Mouse (Mus musculus) midbrain, postnatal 0 days (tissue): ENCODE measurements at regions not wholly inside any gene's neighbourhood (a gene's known extent, or its start where the extent isn't known, plus 50 kb on each side); places are given as distances from the start of the nearest gene placed in this dataset.

Source experiments
- ATAC-seq: fragments of 200-750 bp; cut with Nextera tagmentation; 2 replicates; pipeline ENCODE4 v1.8.0; 2017; ENCODE audit warnings: moderate number of reproducible peaks, mild to moderate bottlenecking, moderate TSS enrichment, moderate library complexity; ENCODE audit not compliant: low FRiP score
- DNase-seq: peaks from one replicate; pipeline ENCODE4 v3.0.0-alpha.2; 2015; ENCODE audit warnings: low spot score
- H3K27ac ChIP-seq: fragments of 300-500 bp; sonication (generic); 2 replicates; pipeline ENCODE4 v1.5.1; 2014; ENCODE audit warnings: low read depth, mild to moderate bottlenecking, low read length, mixed read lengths
- H3K27me3 ChIP-seq: fragments of 300-500 bp; sonication (generic); 2 replicates; pipeline ENCODE4 v1.6.1; 2014; ENCODE audit warnings: low read length, control low read depth, mixed read lengths; ENCODE audit not compliant: insufficient read depth
- H3K36me3 ChIP-seq: fragments of 300-500 bp; sonication (generic); 2 replicates; pipeline ENCODE4 v1.6.1; 2014; ENCODE audit warnings: low read length, control low read depth, mixed read lengths; ENCODE audit not compliant: insufficient read depth
- H3K4me1 ChIP-seq: fragments of 300-500 bp; sonication (generic); 2 replicates; pipeline ENCODE4 v1.6.1; 2014; ENCODE audit warnings: mild to moderate bottlenecking, control low read depth, antibody characterized with exemption, low read length, mixed read lengths; ENCODE audit not compliant: insufficient read depth
- H3K4me2 ChIP-seq: fragments of 300-500 bp; sonication (generic); 2 replicates; pipeline ENCODE4 v1.6.1; 2014; ENCODE audit warnings: low read depth, mild to moderate bottlenecking, low read length, mixed read lengths; ENCODE audit not compliant: poor library complexity, severe bottlenecking
- H3K4me3 ChIP-seq: fragments of 300-500 bp; sonication (generic); 2 replicates; pipeline ENCODE4 v1.5.1; 2014; ENCODE audit warnings: low read depth, mild to moderate bottlenecking, low read length, moderate library complexity
- H3K9ac ChIP-seq: fragments of 300-500 bp; sonication (generic); replicated peaks from 2 replicates; pipeline ENCODE4 v1.6.1; 2014; ENCODE audit warnings: mild to moderate bottlenecking, low read length, moderate library complexity, mixed read lengths; ENCODE audit not compliant: poor library complexity, severe bottlenecking
- H3K9me3 ChIP-seq: fragments of 300-500 bp; sonication (generic); 2 replicates; pipeline ENCODE4 v1.6.1; 2016; ENCODE audit warnings: low read length, control low read depth
- CTCF ChIP-seq: IDR thresholded peaks from 2 replicates; pipeline ENCODE4 v1.5.1; 2016; ENCODE audit warnings: antibody characterized with exemption, mild to moderate bottlenecking
- WGBS: fragments of 180-500 bp; shearing (Covaris S2); extraction: QIAGEN DNeasy Blood & Tissue Kit; methylation state at CpG from one replicate; pipeline ENCODE4 v1.1.7; 2014; 5-methylcytosine and 5-hydroxymethylcytosine counted together

DNA sequence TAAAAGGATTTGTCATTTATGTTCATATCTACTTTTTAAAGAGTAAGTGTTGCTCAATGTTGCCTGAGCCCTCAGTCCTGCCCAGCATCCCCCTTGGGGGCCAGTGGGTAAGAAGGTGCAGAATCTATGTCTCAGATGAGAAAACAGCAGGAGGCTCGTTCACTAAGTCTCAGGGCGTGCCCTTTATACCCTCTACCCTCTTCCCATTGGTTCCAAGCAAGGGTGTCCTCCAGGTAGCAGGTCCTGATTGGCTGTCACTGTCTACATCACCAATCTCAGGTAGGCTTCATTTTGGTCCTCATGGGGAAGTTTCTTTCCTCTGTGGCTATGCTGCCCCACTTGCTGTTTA lies 420.3 kb downstream of the Basp1 start:
- TF ChIP-seq CTCF: no peak
- Histone ChIP-seq H3K4me3 (no peak overlapping the region), H3K9me3 (no peaks in the 10 kb centered on the region), H3K27ac (peak overlapping the region; percentile 71; the same call in 1 of the 2 replicates), H3K36me3 (no peaks in the 10 kb centered on the region), H3K9ac (no peak overlapping the region), H3K4me1 (no peaks in the 10 kb centered on the region), H3K27me3 (no peaks in the 10 kb centered on the region), H3K4me2 (no peak overlapping the region)
- DNase-seq (no peak), ATAC-seq (no peak)
- WGBS: 71% methylated on average over 2 of the region's 2 CpGs

GRCm38 (mm10) chr15:24992665-24993324 lies 420.8 kb downstream of the Basp1 start:
- WGBS: 38% methylated on average over 14 of the region's 14 CpGs
- H3K9ac ChIP-seq: no peak overlapping the region
- peak overlapping the region; percentile 31 for H3K4me2 ChIP-seq
- H3K4me3 ChIP-seq: peak overlapping the region; percentile 10; the same call in 1 of the 2 replicates
- ATAC-seq: peak; percentile 84
- peak overlapping the region; percentile 71 for H3K27ac ChIP-seq
- H3K36me3 ChIP-seq: no peaks in the 10 kb centered on the region
- DNase-seq: peak; percentile 90
- no peaks in the 10 kb centered on the region for H3K4me1 ChIP-seq
- H3K9me3 ChIP-seq: no peaks in the 10 kb centered on the region
- TF ChIP-seq CTCF: no peak
- H3K27me3 ChIP-seq: no peaks in the 10 kb centered on the region

DNA sequence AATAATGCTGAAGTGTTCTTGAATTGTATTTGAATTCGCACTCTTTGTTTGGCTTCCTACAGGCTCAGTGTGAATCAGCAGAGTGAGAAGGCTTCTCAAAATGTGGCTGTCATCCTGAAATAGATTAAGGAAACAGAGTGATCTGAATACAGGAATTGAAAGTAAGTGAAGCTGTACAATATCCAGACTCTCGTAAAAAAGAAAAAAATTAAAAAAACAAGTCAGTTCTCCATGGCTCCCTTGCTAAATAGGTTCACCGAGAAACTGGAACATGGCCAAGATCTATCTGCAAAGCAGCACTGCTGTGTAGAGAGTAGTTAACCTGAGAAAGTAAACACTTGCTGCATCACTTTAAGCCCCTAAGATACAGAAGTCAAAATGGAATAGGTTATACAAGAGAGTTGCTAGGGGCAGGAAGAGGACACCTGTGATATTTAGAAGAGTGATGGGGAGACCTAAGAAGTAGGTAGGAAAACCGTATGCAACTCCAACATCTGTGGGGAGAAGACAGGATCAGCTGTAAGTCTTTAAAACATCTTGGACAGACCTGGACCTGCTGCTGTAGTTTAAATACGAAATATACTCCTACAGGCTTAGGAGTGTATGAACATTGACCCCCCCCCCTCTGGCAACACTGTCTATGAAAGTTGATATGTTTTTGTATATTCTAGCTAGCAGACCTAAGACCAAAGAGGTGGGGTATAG lies 423.3 kb downstream of the Basp1 start:
- Histone ChIP-seq H3K9me3 (no peaks in the 10 kb centered on the region), H3K9ac (no peak overlapping the region), H3K4me1 (no peaks in the 10 kb centered on the region), H3K4me2 (no peak overlapping the region), H3K27ac (no peak overlapping the region), H3K27me3 (no peaks in the 10 kb centered on the region), H3K4me3 (no peak overlapping the region), H3K36me3 (no peaks in the 10 kb centered on the region)
- 68% methylated on average over 5 of the region's 5 CpGs for WGBS
- TF ChIP-seq CTCF: no peak
- no peak for ATAC-seq
- peak; percentile 58 for DNase-seq

- DNase-seq (no peak), ATAC-seq (no peak)
- WGBS: 31% methylated on average over 4 of the region's 4 CpGs
- Histone ChIP-seq H3K4me2 (no peak overlapping the region), H3K4me3 (no peak overlapping the region), H3K4me1 (no peaks in the 10 kb centered on the region), H3K27me3 (no peaks in the 10 kb centered on the region), H3K9me3 (no peaks in the 10 kb centered on the region), H3K9ac (no peak overlapping the region), H3K27ac (no peak overlapping the region), H3K36me3 (no peaks in the 10 kb centered on the region)
- no peak for TF ChIP-seq CTCF
Measured at GRCm38 (mm10) chr15:24980841-24981240, 432.7 kb downstream of the Basp1 start.

DNA sequence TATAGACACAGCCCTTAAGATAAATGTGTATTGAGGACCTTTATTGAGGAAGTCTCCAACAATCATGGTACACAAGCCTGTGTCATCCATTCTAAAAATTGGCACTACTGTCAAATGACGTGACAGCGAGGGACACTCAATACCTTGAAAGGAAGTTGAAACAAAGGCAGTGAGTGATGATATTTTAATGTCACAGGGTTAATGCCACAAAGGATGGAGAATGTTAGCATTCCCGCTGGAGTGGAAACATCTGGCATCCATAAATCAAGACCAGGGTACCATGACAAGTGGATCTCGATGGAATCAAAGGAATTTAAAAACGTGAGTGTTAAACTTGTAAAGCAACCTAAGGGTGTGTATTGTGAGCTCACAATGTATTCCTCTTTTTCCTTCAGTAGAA lies 441.5 kb downstream of the Basp1 start:
- WGBS: 56% methylated on average over 5 of the region's 5 CpGs
- ATAC-seq: no peak

GRCm38 (mm10) chr15:24969391-24969812 lies 444.2 kb downstream of the Basp1 start:
- H3K4me1 ChIP-seq: peaks cover 4% of the 10 kb centered on the region; the same call in 1 of the 2 replicates
- no peak overlapping the region for H3K4me3 ChIP-seq
- TF ChIP-seq CTCF: no peak
- no peaks in the 10 kb centered on the region for H3K27me3 ChIP-seq
- 53% methylated on average over 2 of the region's 2 CpGs for WGBS
- DNase-seq: peak; percentile 74
- no peaks in the 10 kb centered on the region for H3K36me3 ChIP-seq
- no peak overlapping the region for H3K27ac ChIP-seq
- H3K4me2 ChIP-seq: no peak overlapping the region
- no peak for ATAC-seq
- H3K9ac ChIP-seq: no peak overlapping the region
- H3K9me3 ChIP-seq: no peaks in the 10 kb centered on the region

More for the DNA sequence above, 441.5 kb downstream of the Basp1 start:
- no peak for TF ChIP-seq CTCF
- H3K27ac ChIP-seq: no peak overlapping the region
- H3K9ac ChIP-seq: no peak overlapping the region
- no peak for DNase-seq
- H3K36me3 ChIP-seq: no peaks in the 10 kb centered on the region
- H3K27me3 ChIP-seq: no peaks in the 10 kb centered on the region
- no peaks in the 10 kb centered on the region for H3K4me1 ChIP-seq
- H3K9me3 ChIP-seq: no peaks in the 10 kb centered on the region
- no peak overlapping the region for H3K4me2 ChIP-seq
- no peak overlapping the region for H3K4me3 ChIP-seq
